Mouse (Mus musculus): Measurements from ENCODE around the gene Actl6a.
"Not testable (repeated sequence)": the region's sequence is repeated elsewhere in the genome, so short reads cannot be mapped to it uniquely, and the experiment has no call there.

Gene Actl6a

DNA sequence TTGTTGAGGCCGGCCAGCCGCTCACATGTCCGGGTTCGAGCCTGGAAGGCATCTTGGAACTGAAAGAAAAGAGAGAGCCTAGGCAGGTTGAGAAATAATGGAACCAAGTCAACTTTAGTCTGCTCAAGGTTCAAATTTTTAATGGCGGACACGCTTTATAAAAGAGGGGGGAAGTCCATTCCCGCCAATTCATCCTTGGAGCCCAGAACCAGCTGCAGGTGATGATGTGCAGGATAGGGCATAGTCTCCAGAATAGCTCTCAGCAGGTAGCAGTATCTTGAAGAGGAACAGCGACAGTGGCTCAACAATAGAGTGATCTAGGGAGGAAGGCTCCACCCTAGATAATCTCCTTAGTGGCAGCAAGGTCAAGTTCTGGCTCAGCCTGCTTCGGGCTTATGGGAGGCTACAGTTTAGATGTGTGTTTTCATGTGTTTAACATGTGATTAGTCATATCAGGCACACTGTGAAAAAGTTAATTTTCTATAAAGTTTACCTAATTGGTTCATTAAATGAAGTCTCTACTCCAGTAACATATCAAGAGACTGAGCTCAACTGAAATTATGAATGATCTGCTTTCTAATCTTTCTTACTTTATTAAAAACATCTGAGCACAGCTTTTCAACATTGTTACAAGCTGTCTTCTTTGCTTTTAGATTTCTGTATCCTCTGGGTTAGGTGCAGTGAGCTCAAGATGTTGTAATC is at the start of gene Actl6a:
TSS of gene Actl6a (plus strand) at position 652 of the 702 bp plus-strand sequence.
- not testable (repeated sequence) for ATAC-seq (ENCODE audit: low TSS enrichment)

DNA sequence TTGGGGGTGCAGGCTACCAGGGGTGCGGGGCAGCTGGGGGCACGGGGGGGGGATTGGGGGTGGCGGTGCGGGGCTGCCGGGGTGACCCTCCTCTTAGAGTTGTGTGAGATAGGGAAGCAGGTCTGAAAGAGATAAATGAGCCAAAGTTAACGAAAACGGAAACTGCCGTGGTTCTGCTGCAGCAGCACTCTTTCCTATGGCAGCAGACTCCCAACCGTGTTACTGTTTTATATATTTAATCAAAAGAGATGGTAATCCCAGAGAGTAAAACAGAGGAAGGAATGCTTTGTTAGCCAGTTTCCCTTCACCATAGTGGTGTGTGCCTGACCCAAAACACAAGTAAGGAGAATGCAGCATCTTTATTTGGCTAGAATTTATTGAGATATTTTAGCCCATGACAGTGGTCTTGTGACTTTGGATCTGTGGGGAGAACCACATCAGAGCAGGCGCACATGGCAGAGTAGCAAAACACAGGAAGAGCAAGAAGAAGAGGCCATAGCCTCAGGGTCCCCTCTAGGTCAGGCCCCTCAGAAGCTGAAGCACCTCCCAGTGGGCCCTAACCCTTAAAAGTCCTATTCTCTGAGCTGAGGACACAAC is 49.6 kb upstream of the Actl6a start:
- no peak for ATAC-seq (ENCODE audit: low TSS enrichment)

DNA sequence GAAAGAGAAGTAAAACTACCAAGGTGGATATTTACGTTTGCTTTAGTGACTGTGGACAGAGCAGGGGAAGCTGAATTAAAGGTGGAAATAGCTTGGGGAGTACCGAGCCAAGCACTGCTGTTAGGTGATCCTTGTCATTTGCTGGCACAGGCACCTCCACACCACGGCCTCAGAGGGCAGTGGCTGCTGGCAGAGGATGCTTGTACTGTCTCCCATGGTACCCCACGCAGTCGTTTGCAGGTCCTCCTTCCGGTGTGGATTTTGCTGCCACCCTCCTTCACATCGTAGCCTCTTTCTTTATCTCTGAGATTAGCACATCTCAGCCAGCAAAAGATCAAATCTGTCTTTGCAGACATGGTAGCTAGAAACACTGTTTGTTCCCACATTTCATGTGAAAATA is 47.7 kb upstream of the Actl6a start:
- no peak for ATAC-seq (ENCODE audit: low TSS enrichment)

DNA sequence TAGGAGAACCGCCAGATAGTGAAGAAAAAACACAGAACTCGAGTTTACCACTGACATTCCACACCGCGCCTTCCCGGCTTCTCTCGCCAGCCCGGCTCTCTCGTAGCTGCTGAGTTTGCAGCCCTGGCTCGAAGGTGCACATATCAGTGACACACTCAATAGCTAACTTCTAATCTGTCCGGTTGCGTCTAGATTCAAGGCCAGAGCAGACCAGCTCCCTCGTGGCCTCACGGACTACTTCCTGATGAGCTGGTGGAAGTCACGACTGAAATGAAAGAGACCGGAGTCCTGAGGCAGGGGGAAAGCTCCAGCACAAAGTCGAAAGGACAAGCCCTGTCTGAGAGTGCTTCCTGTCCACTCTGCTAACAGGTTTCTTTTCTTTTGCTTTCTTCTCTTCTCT is 47.3 kb upstream of the Actl6a start:
- ATAC-seq (ENCODE audit: low TSS enrichment) = 0 out of 2 replicates have a peak, but pooled peaks have one; percentile 11

DNA sequence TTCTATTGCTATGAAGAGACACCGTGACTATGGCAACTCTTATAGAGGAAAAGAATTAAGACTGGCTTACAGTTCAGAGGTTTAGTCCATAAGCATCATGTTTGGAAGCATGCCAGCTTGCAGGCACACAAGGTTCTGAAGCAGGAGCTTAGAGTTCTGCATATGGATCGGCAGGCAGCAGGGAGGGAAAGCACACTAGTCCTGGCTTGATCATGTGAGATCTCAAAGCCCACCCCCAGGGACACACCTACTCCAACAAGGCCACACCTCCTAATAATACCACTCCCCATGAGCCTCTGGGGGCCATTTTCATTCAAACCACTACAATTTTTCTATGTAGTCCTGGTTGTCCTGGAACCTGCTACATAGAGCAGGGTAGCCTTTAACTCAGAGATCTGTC is 46.6 kb upstream of the Actl6a start:
- no peak for ATAC-seq (ENCODE audit: low TSS enrichment)

DNA sequence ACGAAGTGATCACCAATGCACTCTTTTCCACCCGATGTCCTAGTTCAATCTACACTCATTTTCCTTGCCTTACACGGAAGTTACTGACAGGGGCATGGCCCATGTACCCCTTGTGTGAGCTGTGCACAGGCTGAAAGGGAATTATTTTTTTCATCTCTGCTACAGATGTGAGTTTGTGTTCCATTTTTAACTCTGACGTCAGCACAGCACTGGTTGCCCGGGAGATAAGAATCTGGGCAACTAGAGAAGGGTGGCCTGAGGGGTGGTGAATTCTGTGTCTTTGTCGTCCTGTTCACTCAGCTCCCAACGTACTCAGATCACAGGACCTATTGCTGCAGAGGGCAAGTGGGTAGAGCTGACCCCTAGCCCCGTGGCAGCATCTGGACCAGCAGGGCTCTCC is 45.8 kb upstream of the Actl6a start:
- 0 out of 2 replicates have a peak, but pooled peaks have one; percentile 25 for ATAC-seq (ENCODE audit: low TSS enrichment)

DNA sequence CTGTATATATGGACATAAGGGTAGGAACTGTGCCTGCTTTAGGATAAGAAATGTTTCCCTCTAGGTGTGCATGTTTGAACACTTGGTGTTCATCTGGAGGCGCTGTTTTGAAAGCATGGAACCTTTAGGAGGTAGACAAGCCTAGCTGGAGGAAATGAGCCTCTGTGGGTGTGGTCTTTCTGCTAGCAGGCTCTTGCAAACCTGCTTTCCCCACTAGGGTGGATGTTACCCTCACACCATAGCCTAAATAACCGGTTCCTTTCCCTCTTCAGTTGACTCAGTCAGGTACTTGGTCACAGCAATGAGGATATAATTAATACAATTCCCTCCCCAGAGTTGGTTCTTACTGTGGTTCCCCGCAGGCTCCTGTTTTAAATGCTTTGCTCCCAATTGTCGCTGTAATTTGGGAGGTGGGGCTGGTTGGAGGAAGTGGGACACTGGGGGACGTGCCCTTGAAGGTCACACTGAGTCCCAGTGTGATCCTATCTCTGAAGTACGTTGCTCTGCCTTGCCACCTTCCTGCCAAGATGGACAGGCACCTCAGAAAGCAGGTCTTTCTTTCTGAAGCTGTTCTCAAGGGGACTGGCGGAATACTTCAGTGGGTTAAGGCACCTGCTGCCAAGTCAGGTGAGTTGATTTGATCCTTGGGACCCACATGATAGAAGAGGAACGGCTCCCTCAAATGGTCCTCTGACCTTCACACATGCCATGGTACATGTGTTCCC is 45.1 kb upstream of the Actl6a start:
- no peak for ATAC-seq (ENCODE audit: low TSS enrichment)

DNA sequence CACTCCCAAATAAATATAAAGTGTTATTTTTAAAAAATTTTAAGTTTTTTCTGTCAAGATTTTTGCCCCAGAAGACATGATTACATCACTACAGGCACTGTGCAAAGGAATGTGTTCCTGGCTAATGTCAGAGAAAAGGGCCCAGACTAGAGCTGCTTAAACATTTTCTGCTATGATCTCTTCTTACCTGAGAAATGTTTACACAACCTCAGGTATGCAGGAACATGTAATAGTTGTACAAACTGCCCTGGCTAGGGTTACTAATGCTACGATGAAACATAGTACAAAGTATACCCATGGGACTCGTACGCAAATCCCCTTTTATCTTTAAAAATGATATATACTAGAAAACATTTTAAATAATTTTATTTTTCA is 44.6 kb upstream of the Actl6a start:
- ATAC-seq (ENCODE audit: low TSS enrichment) = no peak

DNA sequence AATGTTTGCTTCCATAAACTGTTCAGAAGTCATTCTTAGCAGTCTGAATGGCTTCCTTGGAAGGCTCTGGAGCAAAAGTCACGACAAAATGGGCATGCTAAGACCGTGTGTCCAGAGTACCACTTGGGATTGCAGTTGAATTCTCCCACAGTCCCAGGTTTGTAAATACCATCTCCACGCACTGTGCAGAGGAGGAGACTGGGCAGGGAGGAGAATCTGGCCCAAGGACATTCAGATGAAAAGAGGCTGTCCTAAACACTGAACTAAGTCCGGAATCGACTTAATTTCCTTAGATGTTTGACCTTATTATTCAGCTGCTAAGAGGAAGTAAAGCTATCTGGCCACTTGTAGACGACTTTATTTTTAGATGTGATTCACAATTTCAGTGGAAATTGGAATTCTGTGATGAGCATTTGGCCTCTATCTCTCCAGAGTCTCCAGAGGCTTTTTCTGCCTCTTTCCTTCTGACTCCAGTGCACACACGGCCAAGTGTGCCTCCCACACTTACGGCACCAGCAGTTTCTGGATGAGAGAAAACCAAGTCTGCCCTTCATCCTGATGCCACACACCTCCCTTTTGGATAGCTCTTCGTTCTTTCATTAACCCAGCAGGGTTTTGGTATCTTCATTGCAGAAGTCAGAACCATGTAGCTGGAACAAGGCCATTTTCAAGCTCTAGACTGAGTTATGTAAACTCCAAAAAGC is 37.7 kb upstream of the Actl6a start:
- peak; percentile 83 for ATAC-seq (ENCODE audit: low TSS enrichment)

DNA sequence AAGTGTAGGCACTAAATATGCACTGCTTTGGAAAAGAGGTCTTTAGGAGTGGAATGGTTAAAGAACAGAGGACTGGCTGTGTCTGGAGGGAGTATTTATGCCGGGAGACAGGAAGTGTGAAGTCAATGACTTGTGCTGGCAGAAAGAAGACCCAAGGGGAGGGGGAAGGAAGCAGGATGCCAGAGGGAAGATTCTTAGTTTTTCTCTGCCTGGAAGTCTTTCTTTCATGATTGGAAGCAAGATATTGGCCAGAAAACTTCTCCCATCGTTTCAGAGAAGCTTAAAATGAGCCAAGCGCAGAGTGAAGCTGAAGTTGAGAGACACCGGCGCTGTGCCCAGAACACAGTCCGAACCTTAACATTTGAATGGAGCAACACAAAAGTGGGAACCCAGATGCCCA is 36.9 kb upstream of the Actl6a start:
- ATAC-seq (ENCODE audit: low TSS enrichment) = peak; percentile 90

DNA sequence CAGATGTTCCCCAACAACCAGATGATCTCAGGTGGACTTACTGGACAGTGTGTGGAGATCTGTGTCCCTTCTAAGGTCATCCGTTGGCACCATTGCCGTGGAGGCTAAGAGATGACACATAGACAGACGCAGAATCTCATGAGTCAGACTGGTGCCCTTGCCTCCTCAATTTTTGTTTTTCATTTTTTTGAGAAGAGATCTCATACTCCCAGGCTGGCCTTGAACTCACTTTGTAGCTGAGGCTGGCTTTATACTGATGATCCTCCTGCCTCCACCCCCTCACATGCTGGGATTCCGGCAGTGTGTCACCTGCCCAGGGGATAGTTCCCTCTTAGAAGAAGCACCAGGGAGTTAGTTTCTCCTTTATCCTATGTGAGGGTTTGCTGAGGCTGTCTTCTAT is 35.9 kb upstream of the Actl6a start:
- ATAC-seq (ENCODE audit: low TSS enrichment) = no peak

DNA sequence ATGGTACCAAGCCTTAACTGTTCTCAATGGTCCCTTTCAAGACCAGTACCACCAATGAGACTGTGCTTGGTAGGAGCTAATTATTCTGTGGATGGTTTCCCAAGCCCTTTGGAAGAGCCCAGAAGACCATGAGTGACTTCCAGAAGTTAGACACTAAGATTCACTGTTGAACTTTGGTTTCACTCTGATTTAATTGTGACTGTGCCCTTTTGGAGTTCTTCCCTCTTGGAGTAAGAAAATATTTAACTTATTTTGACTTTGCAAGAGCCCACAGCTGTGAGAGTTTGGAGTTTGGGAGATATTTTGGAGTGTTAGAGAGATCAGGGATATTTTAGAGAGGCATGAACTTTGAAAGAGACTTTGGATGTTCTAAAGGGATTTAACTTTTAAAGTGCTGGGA is 32.9 kb upstream of the Actl6a start:
- no peak for ATAC-seq (ENCODE audit: low TSS enrichment)

DNA sequence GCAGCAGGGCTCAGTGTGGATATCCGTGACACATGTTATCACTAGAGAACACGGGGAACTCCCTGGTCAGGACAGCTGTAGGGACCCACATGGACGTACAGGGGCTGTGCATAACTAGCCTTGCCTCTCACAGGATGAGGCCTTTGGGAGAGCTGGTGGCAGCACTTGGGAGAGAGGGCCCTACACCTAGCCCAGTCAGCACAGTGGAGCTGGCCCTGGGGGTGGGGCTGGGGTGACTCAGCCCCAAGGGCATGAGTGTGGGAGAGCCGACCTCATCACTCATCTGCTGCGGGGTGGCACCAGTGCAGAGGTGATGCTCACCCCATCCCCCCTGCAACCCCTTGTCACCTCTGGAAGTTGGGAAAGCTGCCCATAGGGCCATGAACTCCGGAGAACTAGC is 29.7 kb upstream of the Actl6a start:
- no peak for ATAC-seq (ENCODE audit: low TSS enrichment)

DNA sequence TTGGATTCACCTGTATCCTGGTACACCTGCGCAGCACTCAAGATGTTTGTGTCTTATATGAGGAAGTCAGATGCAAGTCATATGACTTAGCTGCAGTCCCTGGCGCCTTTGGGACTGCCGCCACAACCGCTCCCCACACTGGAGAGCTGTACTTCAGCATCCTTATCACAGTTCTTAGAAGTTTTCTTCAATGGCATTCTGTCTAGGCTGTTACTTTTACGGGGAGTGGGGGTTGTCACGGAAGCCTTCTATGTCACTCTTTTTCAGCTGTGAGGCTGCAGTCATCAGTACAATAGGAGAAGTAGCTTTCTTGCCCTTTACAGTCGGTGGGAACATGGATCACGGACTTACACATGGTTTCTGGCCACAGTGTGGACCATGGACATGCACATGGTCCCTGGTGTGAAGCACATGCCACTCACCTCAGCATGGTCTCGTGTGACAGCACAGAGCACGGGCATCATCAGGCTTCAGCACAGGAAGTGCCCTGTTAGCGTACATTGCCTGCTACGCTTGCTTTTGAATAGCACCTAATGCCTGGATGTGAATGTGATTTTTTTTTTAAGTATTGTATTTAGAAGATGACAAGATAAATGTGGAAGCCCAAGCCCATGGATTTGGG is 23.1 kb upstream of the Actl6a start:
- ATAC-seq (ENCODE audit: low TSS enrichment) = no peak

DNA sequence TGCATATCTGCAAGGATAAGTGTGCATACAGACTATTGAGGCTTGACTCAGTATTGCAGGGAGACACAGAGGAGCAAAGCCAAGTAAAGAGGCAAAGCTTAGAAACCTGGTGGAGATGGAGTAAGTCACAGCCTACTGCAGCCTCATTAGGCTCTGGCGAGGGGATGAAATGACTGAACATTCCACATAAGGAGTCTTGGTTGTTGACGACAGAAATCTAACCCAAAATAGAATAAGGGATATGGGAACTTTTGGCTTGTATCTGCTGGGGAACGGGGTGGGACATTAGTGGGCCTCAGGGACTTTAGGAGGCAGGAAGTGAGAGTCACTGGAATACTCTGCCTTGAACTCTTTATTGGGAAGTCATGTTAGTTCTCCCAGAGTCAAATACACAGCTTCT is 21.5 kb upstream of the Actl6a start:
- ATAC-seq (ENCODE audit: low TSS enrichment) = no peak

DNA sequence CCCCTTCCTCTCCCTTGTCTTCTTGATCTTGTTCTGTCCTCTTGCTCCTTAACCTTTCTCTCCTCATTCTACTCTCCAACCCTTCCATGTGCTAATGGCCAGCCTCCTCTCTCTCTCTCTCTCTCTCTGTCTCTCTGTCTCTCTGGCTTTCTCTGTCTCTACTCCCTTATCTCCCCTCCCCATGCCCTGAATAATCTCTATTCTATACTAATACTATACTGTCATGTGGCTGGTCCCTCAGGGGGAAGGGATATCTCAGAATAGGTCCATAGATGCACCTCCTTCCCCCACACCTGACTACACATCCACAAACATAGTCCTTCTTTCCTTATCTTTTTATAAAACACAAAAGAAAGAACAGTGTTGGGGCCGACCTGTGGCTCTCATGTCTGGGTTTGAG is 19.6 kb upstream of the Actl6a start:
- no peak for ATAC-seq (ENCODE audit: low TSS enrichment)

DNA sequence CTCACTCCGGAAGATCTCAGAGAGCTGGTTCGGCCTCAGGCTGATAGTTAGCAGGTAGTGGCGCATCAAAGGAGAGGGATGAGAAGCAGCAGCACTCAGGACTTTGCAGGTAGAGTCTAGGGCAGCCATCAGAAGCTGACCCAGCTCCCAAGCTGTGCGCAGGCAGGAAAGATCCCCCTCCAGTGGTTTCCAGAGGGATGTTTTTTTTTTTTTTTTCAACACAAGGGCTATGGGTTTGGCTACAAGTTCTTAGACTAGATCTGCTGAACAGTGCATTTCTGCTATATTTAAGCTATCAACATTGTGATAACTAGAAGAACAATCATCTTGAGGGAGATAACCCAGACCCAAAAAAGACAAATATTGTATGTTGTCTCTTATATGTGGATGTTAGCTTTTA is 18.9 kb upstream of the Actl6a start:
- no peak for ATAC-seq (ENCODE audit: low TSS enrichment)

DNA sequence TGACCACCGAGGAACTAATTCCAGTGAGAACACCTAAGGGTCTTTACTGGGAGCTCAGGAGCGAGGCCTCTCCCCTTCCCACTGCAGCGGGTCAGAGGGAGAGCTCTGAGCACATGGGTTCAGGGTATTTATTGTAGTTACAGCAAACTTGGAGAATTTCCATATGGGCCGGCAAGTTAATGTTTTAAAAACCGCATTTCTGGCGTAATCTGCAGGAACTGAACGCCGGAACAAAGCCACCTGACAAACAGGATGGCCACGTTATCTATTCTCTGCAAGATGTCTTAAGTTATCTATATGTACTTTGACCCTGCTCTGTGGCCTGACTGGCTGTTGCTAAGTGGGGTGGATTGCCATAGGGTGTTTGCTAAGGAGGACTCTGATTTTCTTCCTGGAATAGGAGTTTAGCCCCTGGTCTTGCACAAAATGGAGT is 16.5 kb upstream of the Actl6a start:
- no peak for ATAC-seq (ENCODE audit: low TSS enrichment)

DNA sequence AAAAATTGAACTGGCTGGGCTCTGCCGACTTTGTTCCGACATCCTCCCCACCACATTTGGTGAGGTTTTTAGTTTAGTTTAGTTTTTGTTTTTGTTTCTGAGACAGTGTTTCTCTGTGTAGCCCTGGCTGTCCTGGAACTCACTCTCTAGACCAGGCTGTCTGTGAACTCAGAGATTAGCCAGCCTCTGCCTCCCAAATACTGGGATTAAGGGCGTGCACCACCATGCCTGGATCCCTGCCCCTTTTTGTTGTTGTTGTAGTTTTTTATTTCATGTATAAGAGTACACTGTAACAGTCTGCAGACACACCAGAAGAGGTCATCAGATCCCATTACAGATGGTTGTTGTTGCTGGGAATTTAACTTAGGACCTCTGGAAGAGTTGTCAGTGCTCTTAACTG is 16.1 kb upstream of the Actl6a start:
- ATAC-seq (ENCODE audit: low TSS enrichment) = no peak

DNA sequence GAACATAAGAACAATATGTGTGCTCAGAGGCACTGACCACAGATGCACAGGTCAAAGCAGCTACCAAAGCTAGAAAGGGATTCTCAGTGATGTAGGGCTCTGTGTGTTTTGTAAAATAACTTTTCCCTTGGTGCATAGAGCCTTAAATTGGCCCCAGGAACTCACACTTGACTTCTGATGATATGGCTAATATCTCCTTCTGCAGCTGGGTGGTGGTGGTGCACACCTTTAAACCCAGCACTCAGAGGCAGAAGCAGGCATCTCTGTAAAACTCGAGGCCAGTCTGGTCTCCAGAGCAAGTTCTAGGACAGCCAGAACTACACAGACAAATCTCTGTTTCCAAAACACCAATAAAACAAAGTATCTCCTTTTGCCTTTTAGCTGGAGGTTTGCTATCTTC is 15.2 kb upstream of the Actl6a start:
- no peak for ATAC-seq (ENCODE audit: low TSS enrichment)

DNA sequence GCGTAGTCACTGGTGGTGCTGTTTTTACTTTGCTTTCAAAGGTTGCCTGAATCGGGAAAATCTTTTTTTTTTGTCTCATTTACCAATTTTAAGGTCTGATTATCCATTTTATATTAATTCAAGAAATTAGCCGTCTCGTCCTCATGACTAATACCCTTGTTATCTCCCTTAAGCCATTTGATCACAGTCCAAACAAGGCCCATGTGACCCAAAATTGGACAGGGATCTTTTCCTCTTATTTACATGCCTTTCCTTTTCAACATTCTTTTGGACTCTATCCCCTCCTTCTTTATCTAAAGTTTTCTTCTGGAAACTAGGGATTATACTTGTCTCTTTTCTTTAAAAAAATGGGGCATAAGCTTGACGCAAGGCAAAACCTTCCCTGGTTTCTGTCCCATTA is 14.3 kb upstream of the Actl6a start:
- no peak for ATAC-seq (ENCODE audit: low TSS enrichment)

DNA sequence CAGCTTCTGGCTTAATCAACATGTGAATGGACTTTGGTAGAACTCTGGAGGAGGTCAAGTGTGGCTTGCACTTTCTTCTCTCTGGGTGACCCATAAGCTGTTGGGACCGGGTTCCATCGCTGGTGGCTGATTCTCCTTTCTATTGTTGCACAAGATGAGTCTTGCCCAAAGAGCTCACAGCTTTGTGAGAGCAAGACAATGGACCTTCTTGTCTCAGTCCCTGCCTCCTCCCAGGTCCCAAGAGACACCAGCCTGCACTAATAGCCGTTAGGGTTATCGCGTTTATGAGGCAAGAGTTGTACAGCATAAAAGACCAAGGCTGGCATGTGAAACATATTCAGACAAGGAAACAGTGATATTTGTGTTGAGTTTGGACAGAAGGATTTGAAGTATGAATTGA is 11.9 kb upstream of the Actl6a start:
- ATAC-seq (ENCODE audit: low TSS enrichment) = no peak
